Mouse (Mus musculus) midbrain, embryonic 11.5 days (tissue): Measurements from ENCODE around the gene Plcb2. TPM values are rescaled to one million over a fixed set of nuclear protein-coding genes. Genes with fewer than 3 reads are reported as not detected.

Experiments used
- ATAC-seq: fragments of 200-750 bp; cut with Nextera tagmentation; 2 replicates; pipeline ENCODE4 v1.8.0; 2017; ENCODE audit warnings: moderate TSS enrichment, moderate library complexity; ENCODE audit not compliant: low FRiP score
- DNase-seq: peaks from one replicate; pipeline ENCODE4 v3.0.0; 2015; ENCODE audit warnings: low spot score; ENCODE audit errors: missing footprints
- H3K27ac ChIP-seq: fragments of 300-500 bp; sonication (generic); 2 replicates; pipeline ENCODE4 v1.5.1; 2014; ENCODE audit warnings: low read depth, low read length
- H3K27me3 ChIP-seq: fragments of 300-500 bp; sonication (generic); 2 replicates; pipeline ENCODE4 v1.6.1; 2014; ENCODE audit warnings: mild to moderate bottlenecking, low read length, moderate library complexity, mixed read lengths; ENCODE audit not compliant: control insufficient read depth, insufficient read depth
- H3K36me3 ChIP-seq: fragments of 300-500 bp; sonication (generic); 2 replicates; pipeline ENCODE4 v1.6.1; 2014; ENCODE audit warnings: mild to moderate bottlenecking, low read length, moderate library complexity, mixed read lengths; ENCODE audit not compliant: control insufficient read depth, insufficient read depth
- H3K4me1 ChIP-seq: fragments of 300-500 bp; sonication (generic); 2 replicates; pipeline ENCODE4 v1.6.1; 2014; ENCODE audit warnings: low read length; ENCODE audit not compliant: control insufficient read depth, insufficient read depth
- H3K4me2 ChIP-seq: fragments of 300-500 bp; sonication (generic); 2 replicates; pipeline ENCODE4 v1.6.1; 2014; ENCODE audit warnings: mild to moderate bottlenecking, moderate library complexity
- H3K4me3 ChIP-seq: fragments of 300-500 bp; sonication (generic); 2 replicates; pipeline ENCODE4 v1.5.1; 2014; ENCODE audit warnings: low read depth, low read length
- H3K9ac ChIP-seq: fragments of 300-500 bp; sonication (generic); 2 replicates; pipeline ENCODE4 v1.6.1; 2014; ENCODE audit warnings: low read length
- H3K9me3 ChIP-seq: fragments of 300-500 bp; sonication (generic); 2 replicates; pipeline ENCODE4 v1.6.1; 2016; ENCODE audit warnings: low read length; ENCODE audit not compliant: control insufficient read depth
- WGBS: fragments of 180-500 bp; shearing (Covaris S2); extraction: QIAGEN DNeasy Blood & Tissue Kit; methylation state at CpG from one replicate; pipeline ENCODE4 v1.1.7; 2014; 5-methylcytosine and 5-hydroxymethylcytosine counted together
- polyA plus RNA-seq: library from polyadenylated mRNA; unstranded; fragments of >200 nt; fragmentation: Nextera tagmentation; extraction: Ambion mirVana; gene quantifications from 2 replicates; pipeline ENCODE4 v1.2.1, GENCODE M21; 2014

Gene Plcb2
- polyA plus RNA-seq, 1 experiment from 2014 or later: 0.20 TPM

DNA sequence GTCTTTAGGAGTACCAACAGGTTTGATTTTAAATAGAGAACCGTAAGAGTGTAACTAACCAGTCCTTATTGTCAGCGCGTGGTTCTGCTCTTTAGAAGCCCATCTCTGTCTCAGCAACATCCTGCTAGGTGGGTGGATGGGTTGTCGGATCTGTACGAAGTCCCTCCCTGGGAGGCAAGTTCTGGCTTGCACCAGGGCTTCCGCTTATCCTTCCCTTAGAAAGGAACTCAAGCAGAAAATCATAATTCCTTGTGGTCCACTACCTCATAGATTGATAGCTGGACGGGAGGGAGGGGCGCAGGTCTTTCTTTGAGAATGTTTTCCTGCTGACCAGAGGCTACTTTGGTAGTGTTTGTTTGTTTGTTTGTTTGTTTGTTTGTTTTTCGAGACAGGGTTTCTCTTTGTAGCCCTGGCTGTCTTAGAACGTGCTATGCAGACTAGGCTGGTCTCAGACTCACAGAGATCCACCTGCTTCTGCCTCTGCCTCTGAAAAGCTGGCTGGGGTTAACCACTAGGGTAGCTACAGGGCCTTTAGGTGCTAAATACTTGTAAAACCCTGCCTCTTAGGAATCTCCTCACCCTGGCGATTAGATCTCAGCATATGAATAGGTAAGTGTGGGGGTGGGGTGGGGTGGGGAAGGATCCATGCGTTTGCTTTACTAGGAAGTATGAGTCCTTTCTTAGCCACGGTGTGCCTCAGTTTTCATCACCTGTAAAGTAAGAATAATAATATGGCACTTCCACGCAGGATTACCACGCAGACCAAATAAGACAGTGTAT lies 54.4 kb downstream of the Plcb2 start:
- Histone ChIP-seq H3K27ac (no peak overlapping the region), H3K4me3 (no peak overlapping the region), H3K36me3 (no peaks in the 10 kb centered on the region), H3K9ac (no peak overlapping the region), H3K27me3 (peaks cover 46% of the 10 kb centered on the region), H3K9me3 (no peaks in the 10 kb centered on the region), H3K4me2 (no peak overlapping the region), H3K4me1 (peaks cover 11% of the 10 kb centered on the region)
- no peak for ATAC-seq
- DNase-seq: no peak
- 23% methylated on average over 15 of the region's 15 CpGs for WGBS

DNA sequence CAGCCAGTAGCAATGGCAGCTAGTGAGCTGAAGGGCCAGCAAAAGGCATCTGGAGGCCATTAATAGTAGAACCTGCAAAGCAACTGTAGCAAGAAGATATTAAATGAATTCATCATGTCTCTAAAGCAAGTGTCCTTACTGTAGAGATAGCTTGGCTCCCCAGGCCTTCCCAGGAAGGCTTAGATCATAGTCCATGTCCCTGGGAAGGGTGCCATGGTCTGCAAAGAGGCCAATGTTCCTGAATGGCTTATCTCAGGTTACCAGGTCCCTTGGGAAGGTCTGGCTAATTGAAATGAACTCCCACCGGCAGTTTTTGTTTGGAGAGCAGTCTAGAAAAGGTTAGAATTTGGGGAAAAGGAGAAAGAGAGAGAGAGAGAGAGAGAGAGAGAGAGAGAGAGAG lies 56.5 kb downstream of the Plcb2 start:
- Histone ChIP-seq H3K27me3 (peaks cover 25% of the 10 kb centered on the region), H3K9me3 (no peaks in the 10 kb centered on the region), H3K4me2 (no peak overlapping the region), H3K4me3 (no peak overlapping the region), H3K4me1 (peaks cover 3% of the 10 kb centered on the region), H3K36me3 (no peaks in the 10 kb centered on the region), H3K27ac (no peak overlapping the region), H3K9ac (no peak overlapping the region)
- WGBS: 56% methylated on average over 1 of the region's 1 CpGs
- DNase-seq (no peak), ATAC-seq (no peak)

DNA sequence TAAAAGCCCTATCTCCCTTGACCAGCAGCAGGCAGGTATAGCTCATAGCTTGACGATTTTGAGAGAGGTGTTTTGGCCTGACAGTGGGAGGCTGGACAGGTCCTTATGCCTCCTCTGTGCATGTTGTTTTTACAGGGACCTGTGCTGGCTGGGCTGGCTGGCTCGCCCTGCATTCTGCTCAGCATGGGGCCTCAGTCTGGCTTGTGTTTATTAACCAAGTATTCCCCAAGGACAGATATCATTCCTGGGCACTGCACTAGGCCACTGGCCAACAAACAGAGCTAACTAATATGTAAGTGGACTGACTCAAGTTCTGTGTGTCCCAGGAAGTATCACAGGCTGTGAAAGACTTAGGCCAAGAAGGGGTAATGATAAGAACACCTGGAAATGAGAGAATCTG lies 58.5 kb downstream of the Plcb2 start:
- peaks cover 7% of the 10 kb centered on the region for H3K27me3 ChIP-seq

DNA sequence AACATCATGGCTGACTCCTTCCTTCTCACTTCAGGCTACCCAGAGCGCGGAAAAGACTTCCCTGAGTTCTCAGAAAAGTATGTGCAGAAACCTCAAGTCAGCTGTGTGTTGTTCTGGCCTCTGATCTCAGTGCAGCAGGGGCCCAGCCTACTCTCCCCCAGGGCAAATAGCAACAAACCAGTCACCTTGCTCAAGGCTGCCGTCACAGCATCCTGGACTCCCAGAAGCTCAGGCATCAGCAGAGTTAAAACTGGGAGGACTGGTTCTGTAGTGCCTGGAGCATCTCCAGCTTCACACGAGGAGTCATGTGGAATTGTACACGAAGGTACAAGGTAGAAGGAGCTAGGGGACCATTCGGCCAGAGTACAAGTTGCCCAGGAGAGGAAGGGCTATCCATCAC lies 59.0 kb downstream of the Plcb2 start:
- Histone ChIP-seq H3K27me3 (peaks cover 7% of the 10 kb centered on the region; the same call in 1 of the 2 replicates), H3K9me3 (no peaks in the 10 kb centered on the region), H3K4me1 (no peaks in the 10 kb centered on the region), H3K4me2 (no peak overlapping the region), H3K36me3 (no peaks in the 10 kb centered on the region), H3K27ac (no peak overlapping the region), H3K4me3 (no peak overlapping the region), H3K9ac (no peak overlapping the region)
- DNase-seq (no peak), ATAC-seq (no peak)
- WGBS: 74% methylated on average over 6 of the region's 6 CpGs

More for the DNA sequence above, 58.5 kb downstream of the Plcb2 start:
- Histone ChIP-seq H3K36me3 (no peaks in the 10 kb centered on the region), H3K4me1 (no peaks in the 10 kb centered on the region), H3K9ac (no peak overlapping the region), H3K9me3 (no peaks in the 10 kb centered on the region), H3K4me3 (no peak overlapping the region), H3K27ac (no peak overlapping the region), H3K4me2 (no peak overlapping the region)
- ATAC-seq: no peak
- no peak for DNase-seq
- WGBS: 54% methylated on average over 2 of the region's 2 CpGs

DNA sequence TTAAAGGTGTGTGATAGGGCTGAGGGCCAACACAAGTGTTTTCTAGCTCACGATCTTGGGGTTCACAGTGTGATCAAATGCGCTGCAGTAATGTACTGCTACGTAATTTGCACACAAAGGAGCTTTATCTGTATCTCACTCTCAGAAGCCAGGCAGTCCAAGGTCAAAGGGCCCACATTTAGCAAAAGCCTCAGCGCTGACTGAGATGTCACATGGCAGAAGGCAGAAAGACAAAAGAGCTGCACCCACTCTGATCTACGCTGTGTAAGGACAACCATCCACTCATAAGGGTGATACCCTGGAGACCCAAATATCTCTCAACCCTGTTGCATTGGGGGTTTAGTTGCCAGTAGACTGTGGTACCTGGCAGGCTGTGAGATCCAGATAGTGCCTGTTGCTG lies 61.1 kb downstream of the Plcb2 start:
- H3K36me3 ChIP-seq: no peaks in the 10 kb centered on the region
- H3K4me3 ChIP-seq: no peak overlapping the region
- ATAC-seq (no peak), DNase-seq (no peak)
- no peak overlapping the region for H3K9ac ChIP-seq
- peaks cover 12% of the 10 kb centered on the region for H3K4me1 ChIP-seq
- no peak overlapping the region for H3K4me2 ChIP-seq
- 79% methylated on average over 5 of the region's 5 CpGs for WGBS
- H3K27ac ChIP-seq: no peak overlapping the region
- peaks cover 18% of the 10 kb centered on the region for H3K27me3 ChIP-seq
- no peaks in the 10 kb centered on the region for H3K9me3 ChIP-seq

DNA sequence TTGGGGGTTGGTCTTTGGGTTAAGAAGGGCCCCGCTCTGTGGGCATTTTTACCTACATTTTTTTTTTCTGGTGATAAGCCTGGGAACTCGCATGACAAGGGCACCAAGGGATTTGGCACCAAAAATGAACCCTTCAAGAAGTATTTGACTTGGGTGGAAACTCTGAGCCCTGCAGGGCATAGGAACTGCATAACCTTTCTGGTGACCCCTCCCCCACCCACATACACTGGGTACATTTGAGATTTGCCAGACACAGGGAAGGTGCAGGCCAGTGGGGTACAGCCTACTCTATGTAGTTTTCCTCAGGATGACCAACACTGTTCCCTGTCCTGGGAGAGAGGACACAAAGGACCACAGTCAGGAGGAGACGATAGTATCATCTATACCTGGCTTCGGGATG lies 62.6 kb downstream of the Plcb2 start:
- no peaks in the 10 kb centered on the region for H3K36me3 ChIP-seq
- H3K4me3 ChIP-seq: no peak overlapping the region
- H3K9ac ChIP-seq: no peak overlapping the region
- H3K4me1 ChIP-seq: peaks cover 12% of the 10 kb centered on the region
- WGBS: 92% methylated on average over 4 of the region's 4 CpGs
- H3K27me3 ChIP-seq: peaks cover 18% of the 10 kb centered on the region
- H3K27ac ChIP-seq: no peak overlapping the region
- H3K9me3 ChIP-seq: no peaks in the 10 kb centered on the region
- no peak for DNase-seq
- ATAC-seq: no peak
- H3K4me2 ChIP-seq: no peak overlapping the region

DNA sequence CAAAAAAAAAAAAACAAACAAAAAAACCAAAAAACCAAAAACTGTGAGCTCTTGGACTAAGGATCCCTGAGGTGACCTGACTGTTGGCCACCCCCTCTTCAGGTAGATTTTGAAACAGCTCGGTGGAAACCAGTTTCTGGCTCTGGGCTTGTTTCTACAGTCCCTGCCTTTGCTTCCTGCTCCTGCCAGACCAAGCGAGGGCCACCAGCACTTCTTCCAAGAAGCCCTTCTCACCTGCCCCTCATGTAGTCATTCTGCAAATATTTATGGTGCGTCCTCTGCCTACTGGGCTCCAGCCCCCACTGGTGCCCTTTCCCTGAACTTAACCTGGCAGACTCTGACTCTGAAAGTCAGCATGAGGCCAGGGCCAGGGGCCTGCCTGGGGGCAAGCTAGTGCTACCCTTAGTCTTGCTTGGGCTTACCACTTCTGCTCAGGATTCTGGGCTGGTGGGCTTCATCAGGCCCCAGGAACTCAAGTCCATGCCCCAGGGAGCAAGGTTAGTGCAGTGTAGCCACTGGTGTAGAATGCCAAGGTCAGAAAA lies 63.2 kb downstream of the Plcb2 start:
- Histone ChIP-seq H3K9me3 (no peaks in the 10 kb centered on the region), H3K27ac (no peak overlapping the region), H3K36me3 (no peaks in the 10 kb centered on the region), H3K9ac (no peak overlapping the region), H3K27me3 (peaks cover 18% of the 10 kb centered on the region), H3K4me1 (peaks cover 14% of the 10 kb centered on the region), H3K4me2 (no peak overlapping the region), H3K4me3 (no peak overlapping the region)
- ATAC-seq (no peak), DNase-seq (no peak)
- WGBS: 75% methylated on average over 3 of the region's 3 CpGs

DNA sequence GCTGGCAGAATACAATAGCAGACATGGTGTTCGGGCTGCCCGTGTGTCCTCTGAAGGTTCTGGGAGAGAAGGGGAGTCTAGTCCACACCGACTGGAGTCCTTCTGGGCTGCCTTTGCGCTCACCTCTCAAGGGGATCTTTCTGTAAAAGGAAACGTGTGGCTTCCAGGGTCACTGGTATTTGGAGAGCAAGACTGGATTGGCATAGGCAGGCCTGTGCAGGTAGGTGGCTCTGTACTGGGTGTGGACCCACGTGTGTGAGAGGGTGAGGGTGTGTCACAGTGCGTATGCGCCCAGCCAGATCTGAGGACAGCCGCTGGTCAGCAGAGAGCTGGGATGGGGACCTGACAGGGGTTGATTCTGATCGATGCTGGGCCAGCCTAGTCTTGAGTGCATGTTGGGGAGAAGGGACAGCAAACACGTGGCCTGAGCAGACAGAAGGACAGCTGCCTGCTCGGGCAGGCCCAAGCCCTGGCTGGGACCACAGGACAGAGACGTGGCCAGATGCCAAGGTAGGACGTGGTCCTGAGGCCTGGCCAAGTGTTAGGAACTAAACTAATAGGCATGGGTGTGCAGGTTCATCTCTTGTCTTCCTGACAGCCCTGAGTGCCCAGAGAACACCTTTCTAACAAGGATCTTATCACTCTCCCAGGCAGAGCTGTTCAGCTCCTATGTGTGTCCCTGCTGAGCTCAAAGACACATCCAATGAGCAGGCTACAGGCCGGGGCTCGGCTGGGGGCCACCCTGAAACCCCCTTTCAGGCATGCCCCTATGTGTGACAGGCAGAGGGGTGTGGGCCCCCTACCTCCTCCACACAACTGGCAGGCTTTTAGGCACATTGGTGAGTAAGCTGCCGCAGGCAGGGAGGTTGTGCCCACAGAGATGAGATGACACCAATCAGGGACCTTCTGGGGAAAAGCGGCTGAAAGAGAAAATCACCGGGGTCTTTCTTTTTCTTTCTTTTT lies 64.2 kb downstream of the Plcb2 start:
- Histone ChIP-seq H3K27me3 (peaks cover 18% of the 10 kb centered on the region), H3K9ac (peak overlapping the region; percentile 63), H3K27ac (no peak overlapping the region), H3K36me3 (no peaks in the 10 kb centered on the region), H3K4me1 (peaks cover 20% of the 10 kb centered on the region), H3K4me2 (peak overlapping the region; percentile 80), H3K4me3 (peak overlapping the region; percentile 39), H3K9me3 (no peaks in the 10 kb centered on the region)
- no peak for DNase-seq
- 49% methylated on average over 19 of the region's 19 CpGs for WGBS
- peak; percentile 39; the same call in 1 of the 2 replicates for ATAC-seq
